Mouse (Mus musculus) stomach, postnatal 0 days (tissue): ENCODE data around the gene 2610528J11Rik.

ENCODE experiments used
- CTCF ChIP-seq: IDR thresholded peaks from 2 replicates; pipeline ENCODE4 v1.5.1; 2016; ENCODE audit warnings: antibody characterized with exemption, low read depth, mild to moderate bottlenecking, moderate library complexity
- EP300 ChIP-seq: optimal IDR thresholded peaks from 2 replicates; pipeline ENCODE3; 2016; ENCODE audit warnings: antibody characterized with exemption

- no peak for TF ChIP-seq CTCF
- no peak for TF ChIP-seq EP300
Observed at GRCm38 (mm10) chr4:118533605-118534004, 6.8 kb downstream of the 2610528J11Rik start.
